12 mouse cellular contexts compared by ENCODE assay signal in the genomic region with DNA sequence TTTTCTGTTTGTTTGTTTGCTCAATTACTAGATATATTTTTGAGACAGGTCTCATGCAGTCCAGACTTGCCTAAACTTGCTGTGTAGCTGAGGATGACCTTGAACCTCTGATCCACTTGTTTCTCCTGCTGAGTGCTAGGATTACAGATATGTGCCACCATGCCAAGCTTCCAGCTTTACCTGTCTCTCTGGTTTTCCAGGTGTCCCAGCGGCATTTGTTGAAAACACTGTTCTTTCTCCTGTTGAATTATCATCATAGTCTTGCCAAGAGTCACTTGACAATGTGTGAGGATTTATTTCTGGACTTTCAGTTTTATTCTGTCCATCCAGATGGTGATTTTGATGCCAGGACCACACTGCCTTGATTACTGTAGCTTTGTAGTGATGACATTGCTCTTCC.
"Had no signal": no experiment of that assay in that cellular context is flagged by ENCODE, and none has a peak within 500 bp of the region (broad histone marks: within the 10 kb centered on the region; RNA-seq: fewer than 3 reads in every experiment).

No protein-coding gene starts in this region.

- DNase-seq: left cerebral cortex, postnatal 4 days; liver; liver, embryonic 13.5 days; liver, postnatal 0 days; lung, adult 18-20 months; lung, adult 2 months; lung, embryonic 14.5 days; lung, postnatal 10 days; lung, postnatal 14 days; lung, postnatal 36 days; lung, postnatal 4 days; midbrain, embryonic 14.5 days had no signal
